Mouse (Mus musculus) stomach, postnatal 0 days (tissue): Measurements from ENCODE around the gene Btbd9.

ENCODE experiments used
- CTCF ChIP-seq: IDR thresholded peaks from 2 replicates; pipeline ENCODE4 v1.5.1; 2016; ENCODE audit warnings: antibody characterized with exemption, low read depth, mild to moderate bottlenecking, moderate library complexity
- EP300 ChIP-seq: optimal IDR thresholded peaks from 2 replicates; pipeline ENCODE3; 2016; ENCODE audit warnings: antibody characterized with exemption

- no peak for TF ChIP-seq CTCF
- TF ChIP-seq EP300, result no peak
These were observed 2.1 kb downstream of the Btbd9 start for GRCm38 (mm10) chr17:30573990-30574782.
